Mouse (Mus musculus) lung, adult 2 months (tissue): Measurements from ENCODE around the gene Tas1r1. TPM values are rescaled to one million over a fixed set of nuclear protein-coding genes. Genes with fewer than 3 reads are reported as not detected.

Experiments
- DNase-seq: peaks from one replicate; pipeline ENCODE4 v3.0.0; 2022
- H3K4me1 ChIP-seq: fragments of 200-500 bp; 2 replicates; pipeline ENCODE4 v1.6.1; 2011; ENCODE audit warnings: low read length; ENCODE audit not compliant: control insufficient read depth, insufficient read depth
- H3K4me3 ChIP-seq: fragments of 200-500 bp; replicated peaks from 2 replicates; pipeline ENCODE3; 2011; ENCODE audit warnings: low read depth, mild to moderate bottlenecking, control low read depth, low read length; ENCODE audit errors: extremely low read depth
- CTCF ChIP-seq: fragments of 200-500 bp; IDR thresholded peaks from 2 replicates; pipeline ENCODE4 v1.5.1; 2011; ENCODE audit warnings: mild to moderate bottlenecking, low read length, control low read depth; ENCODE audit not compliant: insufficient read depth
- POLR2A ChIP-seq: fragments of 200-500 bp; IDR thresholded peaks from 2 replicates; pipeline ENCODE4 v1.6.1; 2011; ENCODE audit warnings: low read depth, mild to moderate bottlenecking, control low read depth, low read length, borderline replicate concordance; ENCODE audit errors: extremely low read depth
- WGBS: fragments of 180-500 bp; shearing (Covaris S2); methylation state at CpG from one replicate; pipeline ENCODE4 v1.1.7; 2018; 5-methylcytosine and 5-hydroxymethylcytosine counted together
- polyA plus RNA-seq: library from polyadenylated mRNA; depleted of rRNA; stranded (reverse); fragments of >200 nt; gene quantifications from 2 replicates; pipeline ENCODE4 v1.2.3, GENCODE M21; 2012; rRNA removed

The Tas1r1 gene
- polyA plus RNA-seq, 1 experiment, result 0.08 TPM

GRCm38 (mm10) chr4:151980699-151981098, 57.7 kb downstream of the Tas1r1 start:
- Histone ChIP-seq H3K4me3 (no peak overlapping the region), H3K4me1 (no peaks in the 10 kb centered on the region)
- TF ChIP-seq CTCF (no peak), POLR2A (no peak)
- WGBS, result 75% methylated on average over 8 of the region's 8 CpGs
- DNase-seq, result no peak

Other genes with a start within 250 kb of the Tas1r1 start
- 8.4 and 10.4 TPM in 2 replicates for gene Camta1, start 176.7 kb downstream of the Tas1r1 start, polyA plus RNA-seq
- gene Dnajc11, start 104.9 kb downstream of the Tas1r1 start, polyA plus RNA-seq, result 30.8 and 45.8 TPM in 2 replicates
- 64.2 and 72.5 TPM in 2 replicates for gene Thap3, start 49.6 kb downstream of the Tas1r1 start, polyA plus RNA-seq
- 8.9 TPM in 2 replicates for gene Phf13, start 42.3 kb downstream of the Tas1r1 start, polyA plus RNA-seq
- gene Klhl21, start 29.8 kb downstream of the Tas1r1 start, polyA plus RNA-seq, result 43.6 and 48.6 TPM in 2 replicates
- 15.9 and 21.6 TPM in 2 replicates for gene Zbtb48, start 10.9 kb downstream of the Tas1r1 start, polyA plus RNA-seq
- 16.7 and 18.2 TPM in 2 replicates for gene Nol9, start 753 bp upstream of the Tas1r1 start, polyA plus RNA-seq
- gene Plekhg5, start 33.9 kb upstream of the Tas1r1 start, polyA plus RNA-seq, result 46.7 and 49.9 TPM in 2 replicates
- 8.1 and 12.7 TPM in 2 replicates for gene Tnfrsf25, start 77.4 kb upstream of the Tas1r1 start, polyA plus RNA-seq
- 9.8 and 16.3 TPM in 2 replicates for gene Espn, start 113.8 kb upstream of the Tas1r1 start, polyA plus RNA-seq
- 5.4 and 6.2 TPM in 2 replicates for gene Hes2, start 120.3 kb upstream of the Tas1r1 start, polyA plus RNA-seq
- 118 and 125 TPM in 2 replicates for gene Acot7, start 139.6 kb upstream of the Tas1r1 start, polyA plus RNA-seq
- gene Gpr153, start 235.7 kb upstream of the Tas1r1 start, polyA plus RNA-seq, result 40.0 and 45.6 TPM in 2 replicates